Mouse (Mus musculus): ENCODE data around the gene Gm21761. TPM values are rescaled to one million over a fixed set of nuclear protein-coding genes. Genes with fewer than 3 reads are reported as not detected.
A peak's percentile ranks its signal among the peaks of the same experiment; 100 is the strongest.
"Not testable (repeated sequence)": the region's sequence is repeated elsewhere in the genome, so short reads cannot be mapped to it uniquely, and the experiment has no call there.

Gm21761 gene
- polyA plus RNA-seq (2012; rRNA removed), result not detected in 2 replicates

GRCm38 (mm10) chr13:119929172-119929571, at the start of gene Gm21761:
TSS of gene Gm21761 (minus strand) at chr13:119929272.
- not testable (repeated sequence) for DNase-seq; H3K27ac ChIP-seq (ENCODE audit: control insufficient read depth, insufficient read depth, low read length); H3K27me3 ChIP-seq (ENCODE audit: control insufficient read depth, insufficient read depth, low read length); H3K4me3 ChIP-seq (ENCODE audit: control insufficient read depth, insufficient read depth, low read length); H3K36me3 ChIP-seq (ENCODE audit: control insufficient read depth, insufficient read depth, low read length); H3K4me1 ChIP-seq (replicated peaks; ENCODE audit: control insufficient read depth, insufficient read depth, low read length)
- 100% methylated on average over 1 of the region's 5 CpGs for WGBS

GRCm38 (mm10) chr13:119969163-119969562, 40.1 kb upstream of the Gm21761 start:
- WGBS, result no CpG with 5 or more reads among the region's 13 CpGs
- not testable (repeated sequence) for H3K4me3 ChIP-seq (ENCODE audit: control insufficient read depth, insufficient read depth, low read length); H3K36me3 ChIP-seq (ENCODE audit: control insufficient read depth, insufficient read depth, low read length); H3K27me3 ChIP-seq (ENCODE audit: control insufficient read depth, insufficient read depth, low read length); H3K4me1 ChIP-seq (replicated peaks; ENCODE audit: control insufficient read depth, insufficient read depth, low read length); DNase-seq; H3K27ac ChIP-seq (ENCODE audit: control insufficient read depth, insufficient read depth, low read length)

- not testable (repeated sequence) for H3K4me1 ChIP-seq (replicated peaks; ENCODE audit: control insufficient read depth, insufficient read depth, low read length); H3K27ac ChIP-seq (ENCODE audit: control insufficient read depth, insufficient read depth, low read length); H3K4me3 ChIP-seq (ENCODE audit: control insufficient read depth, insufficient read depth, low read length); H3K36me3 ChIP-seq (ENCODE audit: control insufficient read depth, insufficient read depth, low read length); H3K27me3 ChIP-seq (ENCODE audit: control insufficient read depth, insufficient read depth, low read length); DNase-seq
- WGBS, result no CpG with 5 or more reads among the region's 14 CpGs
Measured at GRCm38 (mm10) chr13:119968193-119968592, 39.1 kb upstream of the Gm21761 start.

- H3K4me3 ChIP-seq (ENCODE audit: control insufficient read depth, insufficient read depth, low read length), result peak overlapping the region; percentile 31
- H3K4me1 ChIP-seq (replicated peaks; ENCODE audit: control insufficient read depth, insufficient read depth, low read length); H3K36me3 ChIP-seq (ENCODE audit: control insufficient read depth, insufficient read depth, low read length); H3K27me3 ChIP-seq (ENCODE audit: control insufficient read depth, insufficient read depth, low read length); H3K27ac ChIP-seq (ENCODE audit: control insufficient read depth, insufficient read depth, low read length); DNase-seq: not testable (repeated sequence)
- under 1% methylated on average over 22 of the region's 22 CpGs for WGBS
Measured at GRCm38 (mm10) chr13:119965968-119966367, 36.9 kb upstream of the Gm21761 start.

GRCm38 (mm10) chr13:119965302-119965952, 36.4 kb upstream of the Gm21761 start:
- H3K36me3 ChIP-seq (ENCODE audit: control insufficient read depth, insufficient read depth, low read length); H3K27me3 ChIP-seq (ENCODE audit: control insufficient read depth, insufficient read depth, low read length); H3K4me1 ChIP-seq (replicated peaks; ENCODE audit: control insufficient read depth, insufficient read depth, low read length); H3K27ac ChIP-seq (ENCODE audit: control insufficient read depth, insufficient read depth, low read length); DNase-seq: not testable (repeated sequence)
- WGBS, result 3% methylated on average over 16 of the region's 34 CpGs
- H3K4me3 ChIP-seq (ENCODE audit: control insufficient read depth, insufficient read depth, low read length), result peak overlapping the region; percentile 31

DNA sequence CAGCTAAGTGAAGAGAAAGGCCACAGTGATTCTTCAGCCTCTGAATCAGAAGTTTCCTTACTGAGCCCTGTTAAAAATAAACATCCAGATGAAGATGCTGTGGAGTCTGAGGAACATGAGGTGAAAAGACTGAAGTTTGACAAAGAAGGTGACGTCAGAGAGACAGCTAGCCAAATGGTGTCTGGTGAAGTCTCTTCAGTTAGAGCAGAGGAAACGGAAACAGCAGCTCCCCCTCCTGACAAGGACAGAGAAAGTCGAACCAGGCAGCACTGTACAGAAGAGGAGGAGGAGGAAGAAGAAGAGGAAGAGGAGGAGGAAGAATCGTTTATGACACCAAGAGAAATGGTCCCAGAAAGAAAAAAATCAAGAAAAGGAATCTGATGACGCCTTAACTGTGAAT, 33.8 kb upstream of the Gm21761 start:
- no CpG with 5 or more reads among the region's 5 CpGs for WGBS
- not testable (repeated sequence) for H3K4me1 ChIP-seq (replicated peaks; ENCODE audit: control insufficient read depth, insufficient read depth, low read length); H3K4me3 ChIP-seq (ENCODE audit: control insufficient read depth, insufficient read depth, low read length); H3K27me3 ChIP-seq (ENCODE audit: control insufficient read depth, insufficient read depth, low read length); H3K27ac ChIP-seq (ENCODE audit: control insufficient read depth, insufficient read depth, low read length); DNase-seq; H3K36me3 ChIP-seq (ENCODE audit: control insufficient read depth, insufficient read depth, low read length)

DNA sequence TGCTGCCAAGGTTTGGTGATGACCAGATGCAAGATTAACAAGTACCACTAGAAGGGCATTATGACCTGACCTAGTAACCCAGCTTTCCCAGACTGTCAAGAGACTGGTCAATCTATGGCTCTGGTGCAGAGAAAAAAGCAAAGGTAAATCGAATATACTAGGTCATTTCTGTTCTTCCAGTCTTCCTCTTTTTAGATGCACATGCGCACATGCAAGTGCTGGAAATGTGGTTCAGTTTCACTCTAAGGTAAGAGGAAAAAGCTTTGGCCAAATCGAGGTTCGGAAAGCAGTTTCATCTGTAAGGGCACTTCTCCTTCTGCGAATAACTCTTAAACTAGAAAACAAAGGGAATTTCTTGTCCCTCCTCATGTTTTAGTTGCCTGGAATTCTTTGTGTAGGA, 26.5 kb upstream of the Gm21761 start:
- not testable (repeated sequence) for H3K27ac ChIP-seq (ENCODE audit: control insufficient read depth, insufficient read depth, low read length); H3K4me1 ChIP-seq (replicated peaks; ENCODE audit: control insufficient read depth, insufficient read depth, low read length); H3K4me3 ChIP-seq (ENCODE audit: control insufficient read depth, insufficient read depth, low read length); H3K36me3 ChIP-seq (ENCODE audit: control insufficient read depth, insufficient read depth, low read length); H3K27me3 ChIP-seq (ENCODE audit: control insufficient read depth, insufficient read depth, low read length); DNase-seq
- WGBS, result no CpG with 5 or more reads among the region's 5 CpGs

DNA sequence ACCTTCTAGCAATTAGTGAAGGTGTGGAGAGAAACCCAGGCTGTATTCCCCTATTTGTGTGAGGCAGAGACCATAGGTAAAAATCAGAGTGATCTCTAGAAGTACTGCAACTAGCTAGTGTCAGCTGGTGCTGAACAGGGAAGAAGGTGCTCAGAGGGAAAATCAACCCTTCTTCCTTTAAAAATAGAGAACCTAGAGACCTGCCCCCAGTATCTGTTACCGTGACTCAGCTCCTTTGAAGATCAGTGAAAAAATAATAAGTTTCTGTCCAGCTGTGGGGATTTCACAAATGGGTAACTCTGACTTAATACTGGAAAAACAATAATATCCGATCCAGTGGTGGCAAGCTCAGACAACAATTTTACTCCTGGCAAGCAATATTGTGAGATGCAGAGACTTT, 26.0 kb upstream of the Gm21761 start:
- DNase-seq; H3K27ac ChIP-seq (ENCODE audit: control insufficient read depth, insufficient read depth, low read length); H3K36me3 ChIP-seq (ENCODE audit: control insufficient read depth, insufficient read depth, low read length); H3K27me3 ChIP-seq (ENCODE audit: control insufficient read depth, insufficient read depth, low read length); H3K4me3 ChIP-seq (ENCODE audit: control insufficient read depth, insufficient read depth, low read length); H3K4me1 ChIP-seq (replicated peaks; ENCODE audit: control insufficient read depth, insufficient read depth, low read length): not testable (repeated sequence)
- 47% methylated on average over 2 of the region's 2 CpGs for WGBS

GRCm38 (mm10) chr13:119950706-119951105, 21.6 kb upstream of the Gm21761 start, which contains the start of gene B020031M17Rik:
TSS of gene B020031M17Rik (minus strand) at chr13:119950806.
- H3K27me3 ChIP-seq (ENCODE audit: control insufficient read depth, insufficient read depth, low read length); H3K4me1 ChIP-seq (replicated peaks; ENCODE audit: control insufficient read depth, insufficient read depth, low read length); H3K36me3 ChIP-seq (ENCODE audit: control insufficient read depth, insufficient read depth, low read length); H3K4me3 ChIP-seq (ENCODE audit: control insufficient read depth, insufficient read depth, low read length); H3K27ac ChIP-seq (ENCODE audit: control insufficient read depth, insufficient read depth, low read length); DNase-seq: not testable (repeated sequence)
- WGBS, result 81% methylated on average over 4 of the region's 6 CpGs

- not testable (repeated sequence) for H3K4me3 ChIP-seq (ENCODE audit: control insufficient read depth, insufficient read depth, low read length); H3K4me1 ChIP-seq (replicated peaks; ENCODE audit: control insufficient read depth, insufficient read depth, low read length); H3K36me3 ChIP-seq (ENCODE audit: control insufficient read depth, insufficient read depth, low read length); DNase-seq; H3K27me3 ChIP-seq (ENCODE audit: control insufficient read depth, insufficient read depth, low read length); H3K27ac ChIP-seq (ENCODE audit: control insufficient read depth, insufficient read depth, low read length)
- WGBS, result 71% methylated on average over 3 of the region's 3 CpGs
Measured at GRCm38 (mm10) chr13:119924597-119925340, 4.3 kb downstream of the Gm21761 start.
